Mouse (Mus musculus) neural tube, embryonic 14.5 days (tissue): ENCODE results near the gene Morf4l2. TPM values are rescaled to one million over a fixed set of nuclear protein-coding genes. Genes with fewer than 3 reads are reported as not detected.
A peak's percentile ranks its signal among the peaks of the same experiment; 100 is the strongest.
"Not testable (repeated sequence)": the region's sequence is repeated elsewhere in the genome, so short reads cannot be mapped to it uniquely, and the experiment has no call there.

Experiments used
- ATAC-seq: fragments of 200-750 bp; cut with Nextera tagmentation; 2 replicates; pipeline ENCODE4 v1.8.0; 2017; ENCODE audit warnings: low read depth, mild to moderate bottlenecking, moderate TSS enrichment, moderate library complexity
- H3K27ac ChIP-seq: fragments of 300-500 bp; sonication (generic); 2 replicates; pipeline ENCODE4 v1.5.1; 2014; ENCODE audit warnings: low read depth, mild to moderate bottlenecking, control low read depth, low read length, moderate library complexity, mixed read lengths
- H3K27me3 ChIP-seq: fragments of 300-500 bp; sonication (generic); 2 replicates; pipeline ENCODE4 v1.6.1; 2014; ENCODE audit warnings: low read length; ENCODE audit not compliant: control insufficient read depth, insufficient read depth
- H3K36me3 ChIP-seq: fragments of 300-500 bp; sonication (generic); 2 replicates; pipeline ENCODE4 v1.6.1; 2014; ENCODE audit warnings: low read length, mixed read lengths; ENCODE audit not compliant: control insufficient read depth, insufficient read depth
- H3K4me1 ChIP-seq: fragments of 300-500 bp; sonication (generic); 2 replicates; pipeline ENCODE4 v1.6.1; 2014; ENCODE audit warnings: low read length; ENCODE audit not compliant: control insufficient read depth, insufficient read depth
- H3K4me2 ChIP-seq: fragments of 300-500 bp; sonication (generic); 2 replicates; pipeline ENCODE4 v1.6.1; 2014; ENCODE audit warnings: mild to moderate bottlenecking, low read depth, low read length, control low read depth
- H3K4me3 ChIP-seq: fragments of 300-500 bp; sonication (generic); 2 replicates; pipeline ENCODE4 v1.5.1; 2014; ENCODE audit warnings: low read depth, low read length, control low read depth, mixed read lengths
- H3K9ac ChIP-seq: fragments of 300-500 bp; sonication (generic); replicated peaks from 2 replicates; pipeline ENCODE4 v1.6.1; 2014; ENCODE audit warnings: low read depth, mild to moderate bottlenecking, control low read depth, low read length, mixed read lengths
- H3K9me3 ChIP-seq: fragments of 300-500 bp; sonication (generic); 2 replicates; pipeline ENCODE4 v1.6.1; 2016; ENCODE audit warnings: low read length; ENCODE audit not compliant: control insufficient read depth
- WGBS: fragments of 180-500 bp; shearing (Covaris S2); extraction: QIAGEN DNeasy Blood & Tissue Kit; methylation state at CpG from one replicate; pipeline ENCODE4 v1.1.7; 2014; 5-methylcytosine and 5-hydroxymethylcytosine counted together
- polyA plus RNA-seq: library from polyadenylated mRNA; unstranded; fragments of >200 nt; fragmentation: Nextera tagmentation; extraction: Ambion mirVana; gene quantifications from 2 replicates; pipeline ENCODE4 v1.2.1, GENCODE M21; 2014

Morf4l2 gene
- polyA plus RNA-seq, 1 experiment from 2014 or later = 525 TPM

DNA sequence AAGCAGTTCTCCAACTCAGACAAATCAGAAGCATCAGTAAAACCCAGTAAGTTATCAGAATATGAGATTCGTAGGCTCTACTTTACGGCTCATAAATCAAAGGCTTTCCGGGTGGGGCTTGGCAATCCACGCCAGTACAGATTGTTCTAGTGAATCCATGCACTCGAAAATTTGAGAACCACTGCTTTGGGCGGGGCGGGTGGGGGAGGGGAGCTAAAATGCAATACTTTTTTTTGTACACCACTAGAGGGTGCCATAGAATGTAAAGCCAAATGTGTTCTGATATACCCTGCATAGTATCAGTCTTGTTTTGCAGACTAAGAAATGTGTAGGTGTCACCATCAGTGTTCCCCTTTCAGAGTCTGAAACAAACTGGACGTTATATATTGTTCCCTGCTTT, 1.2 kb upstream of the Morf4l2 start:
- H3K9ac ChIP-seq = no peak overlapping the region
- H3K36me3 ChIP-seq = no peaks in the 10 kb centered on the region
- no peak overlapping the region for H3K27ac ChIP-seq
- H3K9me3 ChIP-seq = no peaks in the 10 kb centered on the region
- H3K4me1 ChIP-seq = no peaks in the 10 kb centered on the region
- H3K4me2 ChIP-seq = no peak overlapping the region
- 75% methylated on average over 8 of the region's 8 CpGs for WGBS
- no peak overlapping the region for H3K4me3 ChIP-seq
- H3K27me3 ChIP-seq = no peaks in the 10 kb centered on the region
- no peak for ATAC-seq

- ATAC-seq = no peak
- H3K9ac ChIP-seq = peak overlapping the region; percentile 47; the same call in 1 of the 2 replicates
- 23% methylated on average over 5 of the region's 5 CpGs for WGBS
Observed at GRCm38 (mm10) chrX:136742661-136743103, 808 bp downstream of the Morf4l2 start.

GRCm38 (mm10) chrX:136742241-136742640, 1.2 kb downstream of the Morf4l2 start:
- 26% methylated on average over 10 of the region's 10 CpGs for WGBS
- peak overlapping the region; percentile 35 for H3K4me3 ChIP-seq
- H3K4me1 ChIP-seq = peaks cover 4% of the 10 kb centered on the region; the same call in 1 of the 2 replicates
- peak overlapping the region; percentile 77 for H3K27ac ChIP-seq
- H3K27me3 ChIP-seq = no peaks in the 10 kb centered on the region
- H3K9ac ChIP-seq = peak overlapping the region; percentile 47; the same call in 1 of the 2 replicates
- peak overlapping the region; percentile 48 for H3K4me2 ChIP-seq
- no peaks in the 10 kb centered on the region for H3K9me3 ChIP-seq
- ATAC-seq = no peak
- no peaks in the 10 kb centered on the region; the same call in 1 of the 2 replicates for H3K36me3 ChIP-seq

More at GRCm38 (mm10) chrX:136742661-136743103, 808 bp downstream of the Morf4l2 start:
- Histone ChIP-seq H3K27me3 (no peaks in the 10 kb centered on the region), H3K9me3 (no peaks in the 10 kb centered on the region), H3K36me3 (no peaks in the 10 kb centered on the region; the same call in 1 of the 2 replicates), H3K4me1 (peaks cover 4% of the 10 kb centered on the region; the same call in 1 of the 2 replicates), H3K4me2 (peak overlapping the region; percentile 48), H3K27ac (peak overlapping the region; percentile 77), H3K4me3 (peak overlapping the region; percentile 35)

GRCm38 (mm10) chrX:136741651-136742201, 1.8 kb downstream of the Morf4l2 start:
- Histone ChIP-seq H3K4me3 (peak overlapping the region; percentile 35), H3K36me3 (no peaks in the 10 kb centered on the region; the same call in 1 of the 2 replicates), H3K4me1 (peaks cover 4% of the 10 kb centered on the region; the same call in 1 of the 2 replicates), H3K9ac (peak overlapping the region; percentile 47; the same call in 1 of the 2 replicates), H3K27me3 (no peaks in the 10 kb centered on the region), H3K9me3 (no peaks in the 10 kb centered on the region), H3K4me2 (peak overlapping the region; percentile 48), H3K27ac (peak overlapping the region; percentile 77)
- 29% methylated on average over 28 of the region's 46 CpGs for WGBS
- peak; percentile 81 for ATAC-seq

DNA sequence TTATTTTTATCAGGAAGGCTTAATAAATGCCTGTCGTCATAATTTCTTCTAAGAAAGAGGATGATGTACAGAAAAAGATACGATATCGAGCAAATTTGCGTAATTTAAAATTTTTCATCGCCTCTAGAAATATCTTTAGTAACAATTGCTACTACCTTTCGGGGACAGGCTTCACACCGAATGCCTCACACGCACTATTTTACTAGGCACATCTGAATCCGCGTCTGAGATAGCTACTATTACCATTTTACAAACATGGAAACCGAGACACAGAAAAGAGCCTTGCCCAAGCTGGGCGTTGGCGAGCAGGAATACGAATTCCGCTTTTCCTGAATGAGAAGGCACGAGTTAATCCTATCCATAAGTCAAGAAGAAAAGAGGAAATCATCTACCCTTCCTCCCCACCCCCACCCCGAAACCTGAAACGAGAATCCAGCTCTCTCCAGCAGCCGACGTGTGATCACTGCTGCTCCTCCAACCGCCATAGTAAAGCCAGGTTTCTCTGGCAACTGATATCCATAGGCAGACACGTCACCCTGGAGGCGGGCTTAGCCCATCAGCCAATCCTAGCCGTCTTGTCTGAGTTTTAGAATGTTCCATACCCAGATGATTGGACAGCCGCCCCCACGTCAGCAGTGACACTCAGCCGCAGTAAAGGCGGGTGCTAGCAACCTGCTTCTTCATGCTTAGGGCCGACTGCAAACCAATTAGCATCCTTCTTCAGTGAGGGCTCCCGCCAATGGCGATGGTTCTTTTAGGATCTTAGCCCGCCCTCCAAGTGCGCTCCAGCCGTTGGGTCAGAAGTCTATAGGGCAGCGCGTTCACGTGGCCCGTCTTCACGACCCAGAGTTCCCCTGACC, 2.5 kb downstream of the Morf4l2 start:
- H3K27ac ChIP-seq = peak overlapping the region; percentile 83
- H3K4me2 ChIP-seq = peak overlapping the region; percentile 32

DNA sequence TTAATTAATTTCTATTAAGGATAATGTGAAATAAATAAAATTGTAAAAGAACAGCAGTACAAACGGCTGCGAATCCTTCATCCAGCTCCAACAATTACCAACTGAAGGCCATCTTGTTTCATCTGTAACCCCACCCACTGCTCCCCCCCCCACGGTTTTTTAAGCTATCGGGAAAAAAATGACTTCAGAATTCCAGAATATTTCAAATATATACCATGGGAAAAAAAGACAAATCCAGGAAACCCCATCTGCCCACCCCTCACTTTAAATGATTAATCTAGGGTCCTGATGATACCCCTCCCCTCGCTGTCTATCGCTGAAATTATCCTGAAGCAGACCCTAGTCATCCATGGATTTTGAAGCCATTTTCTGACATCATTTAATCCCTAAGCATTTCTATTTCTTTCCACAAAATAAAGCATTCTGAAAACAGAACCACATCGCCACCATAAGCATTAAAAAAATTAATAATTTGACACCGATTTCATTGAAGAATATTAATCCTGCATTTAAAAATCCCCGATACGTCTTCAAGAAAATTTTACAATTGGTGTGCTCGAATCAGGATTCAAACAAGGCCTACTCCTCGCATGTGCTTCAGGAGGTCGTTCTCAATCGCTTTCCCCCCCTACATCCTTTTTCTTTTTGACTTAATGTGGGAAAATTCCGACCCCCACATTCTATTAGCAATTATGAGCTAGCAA, 3.3 kb downstream of the Morf4l2 start:
- H3K4me2 ChIP-seq = peak overlapping the region; percentile 32
- peaks cover 2% of the 10 kb centered on the region; the same call in 1 of the 2 replicates for H3K36me3 ChIP-seq
- no peaks in the 10 kb centered on the region for H3K9me3 ChIP-seq
- H3K9ac ChIP-seq = peak overlapping the region; percentile 64
- H3K27ac ChIP-seq = peak overlapping the region; percentile 83
- H3K27me3 ChIP-seq = no peaks in the 10 kb centered on the region
- peak overlapping the region; percentile 50 for H3K4me3 ChIP-seq
- peaks cover 4% of the 10 kb centered on the region; the same call in 1 of the 2 replicates for H3K4me1 ChIP-seq
- 17% methylated on average over 15 of the region's 15 CpGs for WGBS
- ATAC-seq = no peak

More for the DNA sequence above, 2.5 kb downstream of the Morf4l2 start:
- ATAC-seq = peak; percentile 98
- H3K4me1 ChIP-seq = peaks cover 4% of the 10 kb centered on the region; the same call in 1 of the 2 replicates
- peaks cover 2% of the 10 kb centered on the region; the same call in 1 of the 2 replicates for H3K36me3 ChIP-seq
- peak overlapping the region; percentile 50 for H3K4me3 ChIP-seq
- 15% methylated on average over 39 of the region's 39 CpGs for WGBS
- H3K27me3 ChIP-seq = no peaks in the 10 kb centered on the region
- H3K9ac ChIP-seq = peak overlapping the region; percentile 64
- H3K9me3 ChIP-seq = no peaks in the 10 kb centered on the region

- Histone ChIP-seq H3K4me1 (no peaks in the 10 kb centered on the region), H3K27ac (no peak overlapping the region), H3K4me3 (no peak overlapping the region), H3K9ac (no peak overlapping the region), H3K9me3 (no peaks in the 10 kb centered on the region), H3K36me3 (peaks cover 2% of the 10 kb centered on the region; the same call in 1 of the 2 replicates), H3K27me3 (no peaks in the 10 kb centered on the region), H3K4me2 (no peak overlapping the region)
- 85% methylated on average over 4 of the region's 4 CpGs for WGBS
- ATAC-seq = no peak
Observed at GRCm38 (mm10) chrX:136732016-136732415, 11.5 kb downstream of the Morf4l2 start.

- H3K9me3 ChIP-seq, H3K27me3 ChIP-seq, H3K4me1 ChIP-seq, H3K27ac ChIP-seq, H3K4me2 ChIP-seq, H3K4me3 ChIP-seq, H3K9ac ChIP-seq, H3K36me3 ChIP-seq: not testable (repeated sequence)
- WGBS = 45% methylated on average over 3 of the region's 3 CpGs
- peak; percentile 89 for ATAC-seq
Observed at GRCm38 (mm10) chrX:136714742-136715474, 28.6 kb downstream of the Morf4l2 start.
